Mouse (Mus musculus): ENCODE measurements around the gene Btbd9. TPM values are rescaled to one million over a fixed set of nuclear protein-coding genes. Genes with fewer than 3 reads are reported as not detected.

Gene Btbd9
- polyA plus RNA-seq, 1 experiment, result 80.3 TPM

DNA sequence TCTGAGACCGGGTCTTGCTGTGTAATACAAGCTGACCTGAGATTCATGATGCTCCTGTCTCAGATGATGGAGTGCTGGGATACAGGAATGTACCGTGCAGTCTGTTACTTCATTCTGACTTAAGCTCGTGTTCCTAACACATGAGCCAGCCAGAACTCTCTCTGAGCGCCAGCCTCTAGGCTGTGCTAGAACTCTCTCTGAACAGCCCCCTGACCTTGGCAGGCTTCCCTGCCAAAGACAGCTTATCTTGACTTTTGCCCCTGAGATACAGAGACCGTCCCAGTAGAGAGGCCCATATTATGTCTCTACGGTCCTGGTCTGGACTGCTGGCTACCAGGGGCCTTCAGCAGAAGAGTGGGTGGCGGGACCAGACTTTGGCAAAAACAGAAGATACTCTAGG is 332.7 kb downstream of the Btbd9 start:
- H3K27me3 ChIP-seq (replicated peaks), result no peaks in the 10 kb centered on the region
- H3K4me3 ChIP-seq (replicated peaks), result no peak overlapping the region
- H3K4me1 ChIP-seq, result peaks cover 13% of the 10 kb centered on the region; the same call in 1 of the 2 replicates
- no peaks in the 10 kb centered on the region for H3K36me3 ChIP-seq (replicated peaks; ENCODE audit: low read length)
- no peaks in the 10 kb centered on the region for H3K9me3 ChIP-seq
- TF ChIP-seq FLI1 (IDR thresholded peaks at IDR 0.05; ENCODE audit: low read length), result no peak
- TF ChIP-seq GATA1 (IDR thresholded peaks at IDR 0.05; ENCODE audit: borderline replicate concordance, low read length), result no peak

- H3K4me3 ChIP-seq (replicated peaks), result no peak overlapping the region
- no peaks in the 10 kb centered on the region for H3K9me3 ChIP-seq
- TF ChIP-seq FLI1 (IDR thresholded peaks at IDR 0.05; ENCODE audit: low read length), result no peak
- no peak for TF ChIP-seq GATA1 (IDR thresholded peaks at IDR 0.05; ENCODE audit: borderline replicate concordance, low read length)
- no peaks in the 10 kb centered on the region for H3K36me3 ChIP-seq (replicated peaks; ENCODE audit: low read length)
- peaks cover 13% of the 10 kb centered on the region; the same call in 1 of the 2 replicates for H3K4me1 ChIP-seq
- no peaks in the 10 kb centered on the region for H3K27me3 ChIP-seq (replicated peaks)
Observed at GRCm38 (mm10) chr17:30242647-30243046, 333.6 kb downstream of the Btbd9 start.

DNA sequence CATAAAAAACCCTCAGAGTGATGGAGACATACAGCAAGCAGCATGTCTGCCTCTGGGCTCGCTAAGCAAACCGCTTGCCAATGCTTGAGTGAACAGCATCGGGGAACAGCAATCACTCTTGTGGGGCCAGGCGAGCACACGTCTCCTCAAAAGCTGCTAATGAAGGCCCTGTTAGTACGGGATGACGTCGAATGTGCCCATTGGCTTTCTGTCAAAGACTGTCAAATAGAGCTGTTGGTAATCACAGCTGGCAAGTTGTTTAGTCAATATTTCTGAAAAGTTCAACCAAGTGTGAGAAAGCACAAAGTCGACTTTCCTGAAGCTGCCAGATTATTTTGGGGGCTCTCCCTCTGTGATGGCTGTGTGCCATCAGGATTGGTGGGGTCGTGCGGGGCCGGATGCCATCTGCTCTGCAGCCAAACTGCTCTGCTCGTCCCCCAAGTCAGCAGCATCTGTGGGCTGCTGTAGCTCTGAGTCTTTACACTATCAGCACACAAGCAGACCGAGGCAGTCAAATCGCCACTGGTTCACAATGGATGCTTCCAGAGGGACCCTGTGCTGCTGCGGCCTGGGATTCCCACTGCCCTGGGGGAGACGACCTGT is 334.5 kb downstream of the Btbd9 start:
- H3K9me3 ChIP-seq, result no peaks in the 10 kb centered on the region
- TF ChIP-seq FLI1 (IDR thresholded peaks at IDR 0.05; ENCODE audit: low read length), result no peak
- TF ChIP-seq GATA1 (IDR thresholded peaks at IDR 0.05; ENCODE audit: borderline replicate concordance, low read length), result no peak
- H3K27me3 ChIP-seq (replicated peaks), result no peaks in the 10 kb centered on the region
- H3K4me3 ChIP-seq (replicated peaks), result no peak overlapping the region
- peaks cover 13% of the 10 kb centered on the region; the same call in 1 of the 2 replicates for H3K4me1 ChIP-seq
- H3K36me3 ChIP-seq (replicated peaks; ENCODE audit: low read length), result peaks cover 3% of the 10 kb centered on the region

DNA sequence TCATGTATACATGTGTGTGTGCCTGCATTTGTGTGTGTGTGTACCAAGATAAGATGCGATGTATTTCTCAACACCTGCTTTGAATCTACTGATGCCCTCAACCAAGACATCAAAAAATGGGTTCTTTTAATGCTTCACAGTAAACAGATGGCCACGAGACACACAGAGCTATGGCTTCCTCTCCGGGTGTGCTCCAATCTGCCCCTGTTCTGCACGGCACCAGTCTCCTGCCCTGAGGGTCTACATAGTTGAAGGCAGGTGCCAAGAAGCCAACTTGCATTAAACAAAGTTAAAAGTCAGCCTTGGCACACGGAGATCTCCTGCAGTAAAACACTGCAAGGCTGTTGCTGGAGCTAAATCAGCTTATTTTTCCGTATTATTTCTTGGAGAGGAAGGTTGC is 335.2 kb downstream of the Btbd9 start:
- peaks cover 3% of the 10 kb centered on the region for H3K36me3 ChIP-seq (replicated peaks; ENCODE audit: low read length)
- TF ChIP-seq GATA1 (IDR thresholded peaks at IDR 0.05; ENCODE audit: borderline replicate concordance, low read length) (no peak), FLI1 (IDR thresholded peaks at IDR 0.05; ENCODE audit: low read length) (no peak)
- no peaks in the 10 kb centered on the region for H3K27me3 ChIP-seq (replicated peaks)
- H3K9me3 ChIP-seq, result no peaks in the 10 kb centered on the region
- H3K4me3 ChIP-seq (replicated peaks), result no peak overlapping the region
- peaks cover 12% of the 10 kb centered on the region; the same call in 1 of the 2 replicates for H3K4me1 ChIP-seq

DNA sequence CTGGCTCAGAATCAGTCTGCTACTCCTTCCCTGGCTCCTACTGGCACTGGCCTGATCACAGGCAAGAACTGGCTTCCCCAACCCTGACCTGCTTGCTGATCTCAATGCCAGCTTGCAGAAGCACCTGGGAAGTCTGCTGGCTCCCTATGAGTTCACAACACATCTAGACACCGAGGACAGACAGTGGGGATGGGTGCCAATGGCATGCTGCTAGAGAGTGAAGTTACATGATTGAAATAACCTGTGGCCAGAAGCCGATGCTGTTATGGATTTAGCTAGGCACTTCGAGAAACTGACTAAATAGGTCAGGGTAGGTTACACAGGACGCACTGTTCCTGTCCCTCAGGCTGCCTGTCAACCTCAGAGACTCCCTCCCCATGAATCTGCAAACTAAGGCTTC is 335.6 kb downstream of the Btbd9 start:
- Histone ChIP-seq H3K27me3 (replicated peaks) (no peaks in the 10 kb centered on the region), H3K4me3 (replicated peaks) (no peak overlapping the region)
- TF ChIP-seq GATA1 (IDR thresholded peaks at IDR 0.05; ENCODE audit: borderline replicate concordance, low read length) (no peak), FLI1 (IDR thresholded peaks at IDR 0.05; ENCODE audit: low read length) (no peak)

DNA sequence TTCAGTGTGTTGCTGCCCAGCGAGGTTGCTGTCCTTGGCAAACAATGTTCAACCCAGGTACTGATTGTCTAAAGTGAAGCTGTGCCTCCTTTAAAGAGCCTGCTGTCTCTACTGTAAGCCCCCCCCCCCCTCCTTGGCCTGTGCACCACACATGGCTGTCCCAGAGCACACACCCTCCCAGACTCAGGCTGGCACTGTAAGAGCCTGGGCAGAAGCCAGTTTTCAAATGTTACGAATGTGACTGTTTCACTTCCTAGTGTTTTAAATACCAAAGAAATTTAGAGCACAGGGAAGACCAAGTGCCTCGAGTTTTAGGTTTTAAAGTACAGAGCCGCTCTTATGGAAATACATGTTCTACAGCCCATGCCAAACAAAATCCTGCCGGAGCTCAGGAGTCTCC is 336.8 kb downstream of the Btbd9 start:
- Histone ChIP-seq H3K4me3 (replicated peaks) (no peak overlapping the region), H3K27me3 (replicated peaks) (no peaks in the 10 kb centered on the region), H3K4me1 (peaks cover 5% of the 10 kb centered on the region; the same call in 1 of the 2 replicates), H3K9me3 (no peaks in the 10 kb centered on the region), H3K36me3 (replicated peaks; ENCODE audit: low read length) (peaks cover 3% of the 10 kb centered on the region)
- TF ChIP-seq GATA1 (IDR thresholded peaks at IDR 0.05; ENCODE audit: borderline replicate concordance, low read length), result no peak
- no peak for TF ChIP-seq FLI1 (IDR thresholded peaks at IDR 0.05; ENCODE audit: low read length)

More for the DNA sequence above, 335.6 kb downstream of the Btbd9 start:
- Histone ChIP-seq H3K4me1 (peaks cover 9% of the 10 kb centered on the region; the same call in 1 of the 2 replicates), H3K36me3 (replicated peaks; ENCODE audit: low read length) (peaks cover 3% of the 10 kb centered on the region), H3K9me3 (no peaks in the 10 kb centered on the region)

DNA sequence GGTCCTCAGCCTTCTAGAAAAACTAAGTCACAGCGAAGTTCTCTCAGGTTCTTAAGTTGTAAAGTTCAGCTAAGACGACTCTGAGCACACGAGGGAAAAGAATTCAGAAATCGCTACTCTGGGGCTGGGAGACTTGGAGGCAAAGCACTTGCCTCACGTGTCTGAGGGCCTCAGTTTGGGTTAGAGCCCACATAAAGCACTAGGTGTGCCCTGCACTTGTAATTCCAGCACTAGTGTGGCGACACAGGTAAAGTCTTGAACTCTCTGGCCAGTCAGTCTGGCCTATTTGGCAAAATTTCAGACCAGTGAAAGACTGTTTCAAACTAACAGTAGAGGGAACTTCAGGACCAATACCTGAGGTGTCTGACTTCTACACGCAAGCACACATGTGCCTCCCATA is 338.7 kb downstream of the Btbd9 start:
- H3K4me3 ChIP-seq (replicated peaks), result no peak overlapping the region
- no peaks in the 10 kb centered on the region for H3K27me3 ChIP-seq (replicated peaks)
- no peaks in the 10 kb centered on the region for H3K9me3 ChIP-seq
- H3K36me3 ChIP-seq (replicated peaks; ENCODE audit: low read length), result peaks cover 3% of the 10 kb centered on the region
- TF ChIP-seq GATA1 (IDR thresholded peaks at IDR 0.05; ENCODE audit: borderline replicate concordance, low read length) (no peak), FLI1 (IDR thresholded peaks at IDR 0.05; ENCODE audit: low read length) (no peak)
- peaks cover 4% of the 10 kb centered on the region; the same call in 1 of the 2 replicates for H3K4me1 ChIP-seq

GRCm38 (mm10) chr17:30236611-30237010 is 339.7 kb downstream of the Btbd9 start:
- no peak overlapping the region for H3K4me3 ChIP-seq (replicated peaks)
- H3K27me3 ChIP-seq (replicated peaks), result no peaks in the 10 kb centered on the region
- peaks cover 4% of the 10 kb centered on the region; the same call in 1 of the 2 replicates for H3K4me1 ChIP-seq
- H3K36me3 ChIP-seq (replicated peaks; ENCODE audit: low read length), result peaks cover 3% of the 10 kb centered on the region
- peaks cover under 1% of the 10 kb centered on the region for H3K9me3 ChIP-seq
- no peak for TF ChIP-seq FLI1 (IDR thresholded peaks at IDR 0.05; ENCODE audit: low read length)
- no peak for TF ChIP-seq GATA1 (IDR thresholded peaks at IDR 0.05; ENCODE audit: borderline replicate concordance, low read length)

DNA sequence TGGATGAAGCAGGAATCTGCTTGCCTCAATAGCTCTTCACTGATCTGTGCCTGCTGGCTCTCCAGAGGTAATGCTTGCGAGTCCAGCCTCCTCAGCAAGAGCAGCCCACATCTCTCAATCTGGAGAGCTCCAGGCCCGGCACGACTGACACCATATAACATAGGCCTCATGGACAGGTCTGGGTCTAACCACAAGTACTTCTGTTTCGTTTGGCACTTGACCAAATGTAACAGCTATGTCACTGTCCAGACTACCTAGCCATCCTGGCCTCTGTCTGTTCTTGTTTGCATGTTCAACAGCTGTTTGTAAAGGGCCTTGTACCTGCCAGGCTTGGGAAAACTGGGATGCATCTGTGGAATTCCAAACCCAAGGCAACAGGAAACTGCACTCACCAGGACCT is 340.9 kb downstream of the Btbd9 start:
- no peak overlapping the region for H3K4me3 ChIP-seq (replicated peaks)
- H3K27me3 ChIP-seq (replicated peaks), result no peaks in the 10 kb centered on the region
- H3K4me1 ChIP-seq, result peaks cover 4% of the 10 kb centered on the region; the same call in 1 of the 2 replicates
- peaks cover 10% of the 10 kb centered on the region for H3K36me3 ChIP-seq (replicated peaks; ENCODE audit: low read length)
- TF ChIP-seq FLI1 (IDR thresholded peaks at IDR 0.05; ENCODE audit: low read length) (no peak), GATA1 (IDR thresholded peaks at IDR 0.05; ENCODE audit: borderline replicate concordance, low read length) (no peak)
- peaks cover 7% of the 10 kb centered on the region for H3K9me3 ChIP-seq

GRCm38 (mm10) chr17:30232698-30233097 is 343.6 kb downstream of the Btbd9 start:
- H3K4me3 ChIP-seq (replicated peaks), result no peak overlapping the region
- peaks cover 17% of the 10 kb centered on the region for H3K36me3 ChIP-seq (replicated peaks; ENCODE audit: low read length)
- H3K27me3 ChIP-seq (replicated peaks), result no peaks in the 10 kb centered on the region
- H3K4me1 ChIP-seq, result peaks cover 26% of the 10 kb centered on the region
- TF ChIP-seq GATA1 (IDR thresholded peaks at IDR 0.05; ENCODE audit: borderline replicate concordance, low read length) (no peak), FLI1 (IDR thresholded peaks at IDR 0.05; ENCODE audit: low read length) (no peak)
- H3K9me3 ChIP-seq, result peaks cover 7% of the 10 kb centered on the region

All from megakaryocyte, embryonic 14.5 days (primary cell).